Mouse (Mus musculus): ENCODE results near the gene Pck1.

DNA sequence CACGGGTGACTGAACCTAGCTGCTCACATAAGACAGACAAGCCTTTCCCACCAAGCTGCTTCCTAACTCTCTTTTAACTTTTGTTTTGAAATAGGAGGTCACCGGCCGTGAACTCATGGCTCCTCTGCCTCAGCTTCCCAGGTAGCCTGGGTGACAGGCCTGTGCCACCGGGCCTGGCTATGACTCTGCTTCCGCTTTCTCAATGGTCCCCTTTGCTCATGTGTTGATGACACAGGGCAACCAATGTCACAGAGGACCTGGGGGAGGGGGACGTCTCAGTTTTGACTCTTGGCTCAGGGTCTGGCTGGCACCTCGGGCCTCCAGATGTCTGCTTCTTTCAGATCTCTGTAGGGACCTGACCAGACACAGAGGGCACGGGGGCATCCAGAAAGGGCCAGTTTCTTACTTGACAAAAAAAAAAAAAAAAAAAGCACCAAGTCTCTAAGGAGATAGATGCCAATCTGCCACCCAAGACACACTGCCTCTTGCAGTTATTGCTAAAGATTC, 20.0 kb upstream of the Pck1 start:
- TF ChIP-seq CTCF (IDR thresholded peaks at IDR 0.05; ENCODE audit: control insufficient read depth, insufficient read depth, insufficient read length): no peak
- TF ChIP-seq USF1 (IDR thresholded peaks at IDR 0.05; ENCODE audit: low read depth): no peak
- no peak for TF ChIP-seq MYOD1 (IDR thresholded peaks at IDR 0.05; ENCODE audit: control insufficient read depth, insufficient read length, low read depth)
